Mouse (Mus musculus) embryonic facial prominence, embryonic 14.5 days (tissue): Measurements from ENCODE around the gene Shc1. TPM values are rescaled to one million over a fixed set of nuclear protein-coding genes. Genes with fewer than 3 reads are reported as not detected.

Source experiments
- ATAC-seq: fragments of 200-750 bp; cut with Nextera tagmentation; 2 replicates; pipeline ENCODE4 v1.8.0; 2017; ENCODE audit warnings: low read depth, moderate number of reproducible peaks, moderate TSS enrichment
- DNase-seq: peaks from one replicate; pipeline ENCODE4 v3.0.0-alpha.2; 2015; ENCODE audit warnings: low spot score
- H3K27ac ChIP-seq: fragments of 300-500 bp; sonication (generic); replicated peaks from 2 replicates; pipeline ENCODE4 v1.5.1; 2014; ENCODE audit warnings: low read depth, mild to moderate bottlenecking, low read length, moderate library complexity
- H3K27me3 ChIP-seq: fragments of 300-500 bp; sonication (generic); replicated peaks from 2 replicates; pipeline ENCODE4 v1.6.1; 2014; ENCODE audit warnings: low read length; ENCODE audit not compliant: control insufficient read depth, insufficient read depth
- H3K36me3 ChIP-seq: fragments of 300-500 bp; sonication (generic); 2 replicates; pipeline ENCODE4 v1.6.1; 2014; ENCODE audit warnings: low read length, mixed read lengths; ENCODE audit not compliant: control insufficient read depth, insufficient read depth
- H3K4me1 ChIP-seq: fragments of 300-500 bp; sonication (generic); 2 replicates; pipeline ENCODE4 v1.6.1; 2014; ENCODE audit warnings: antibody characterized with exemption, low read length; ENCODE audit not compliant: control insufficient read depth, insufficient read depth
- H3K4me2 ChIP-seq: fragments of 300-500 bp; sonication (generic); 2 replicates; pipeline ENCODE4 v1.6.1; 2014; ENCODE audit warnings: low read depth, mild to moderate bottlenecking, low read length, moderate library complexity, mixed read lengths
- H3K4me3 ChIP-seq: fragments of 300-500 bp; sonication (generic); 2 replicates; pipeline ENCODE4 v1.5.1; 2014; ENCODE audit warnings: low read depth, mild to moderate bottlenecking, low read length
- H3K9ac ChIP-seq: fragments of 300-500 bp; sonication (generic); 2 replicates; pipeline ENCODE4 v1.6.1; 2014; ENCODE audit warnings: low read depth, mild to moderate bottlenecking, low read length, moderate library complexity, mixed read lengths
- H3K9me3 ChIP-seq: fragments of 300-500 bp; sonication (generic); 2 replicates; pipeline ENCODE4 v1.6.1; 2016; ENCODE audit warnings: low read length; ENCODE audit not compliant: control insufficient read depth
- WGBS: fragments of 180-500 bp; shearing (Covaris S2); extraction: QIAGEN DNeasy Blood & Tissue Kit; methylation state at CpG from one replicate; pipeline ENCODE4 v1.1.7; 2014; 5-methylcytosine and 5-hydroxymethylcytosine counted together
- polyA plus RNA-seq: library from polyadenylated mRNA; unstranded; fragments of >200 nt; fragmentation: Nextera tagmentation; extraction: Ambion mirVana; gene quantifications from 2 replicates; pipeline ENCODE4 v1.2.1, GENCODE M21; 2014

Shc1 gene
- polyA plus RNA-seq, 1 experiment from 2014 or later: 75.2 TPM

DNA sequence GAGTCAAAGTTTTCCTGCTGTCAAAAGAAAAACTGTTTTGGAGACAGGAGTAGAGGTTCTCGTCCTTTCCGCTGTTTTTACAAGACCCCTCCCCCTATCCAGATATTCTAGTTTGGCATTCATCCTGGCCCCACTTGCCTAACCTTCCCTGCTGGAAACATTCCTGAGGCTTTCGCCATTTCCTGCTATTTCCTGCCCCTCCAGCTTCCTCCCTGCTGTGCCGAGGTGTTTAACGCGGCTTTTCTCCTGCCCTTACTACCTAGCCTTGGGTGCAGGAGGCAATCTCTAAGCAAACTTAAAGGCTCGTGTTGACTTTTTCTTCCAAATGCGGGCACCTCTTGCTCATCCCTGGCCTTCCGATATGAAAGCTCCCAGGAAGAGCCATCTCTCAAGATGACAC is 1.3 kb downstream of the Shc1 start:
- peak overlapping the region; percentile 98 for H3K27ac ChIP-seq

DNA sequence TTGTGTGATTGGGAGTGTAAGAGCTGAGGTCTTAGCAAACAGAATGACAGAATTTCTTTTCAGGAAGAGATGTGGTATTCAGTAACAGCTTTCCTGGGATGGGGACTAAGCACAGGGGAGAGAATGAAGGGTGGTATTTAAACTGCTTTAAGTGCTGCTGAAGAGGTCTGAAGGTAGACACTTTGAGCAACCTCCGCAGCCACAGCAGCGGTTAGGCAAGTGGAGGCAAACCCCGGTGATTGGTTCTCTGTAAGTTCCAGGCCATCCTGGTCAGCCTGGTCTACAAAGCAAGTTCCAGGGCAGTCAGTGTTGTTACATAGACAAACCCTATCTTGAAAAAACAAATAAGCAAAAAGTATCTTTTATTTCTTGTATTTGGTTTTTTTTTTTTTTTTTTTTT is 1.7 kb downstream of the Shc1 start:
- Histone ChIP-seq H3K36me3 (peaks cover 30% of the 10 kb centered on the region), H3K27me3 (no peaks in the 10 kb centered on the region)
- 13% methylated on average over 3 of the region's 3 CpGs for WGBS

More for the DNA sequence above, 1.3 kb downstream of the Shc1 start:
- WGBS: 2% methylated on average over 9 of the region's 9 CpGs
- Histone ChIP-seq H3K4me2 (peak overlapping the region; percentile 88), H3K4me3 (peak overlapping the region; percentile 55), H3K27me3 (no peaks in the 10 kb centered on the region), H3K9ac (peak overlapping the region; percentile 67), H3K36me3 (peaks cover 30% of the 10 kb centered on the region), H3K4me1 (peaks cover 33% of the 10 kb centered on the region), H3K9me3 (no peaks in the 10 kb centered on the region)
- no peak for ATAC-seq
- DNase-seq: peak; percentile 87

DNA sequence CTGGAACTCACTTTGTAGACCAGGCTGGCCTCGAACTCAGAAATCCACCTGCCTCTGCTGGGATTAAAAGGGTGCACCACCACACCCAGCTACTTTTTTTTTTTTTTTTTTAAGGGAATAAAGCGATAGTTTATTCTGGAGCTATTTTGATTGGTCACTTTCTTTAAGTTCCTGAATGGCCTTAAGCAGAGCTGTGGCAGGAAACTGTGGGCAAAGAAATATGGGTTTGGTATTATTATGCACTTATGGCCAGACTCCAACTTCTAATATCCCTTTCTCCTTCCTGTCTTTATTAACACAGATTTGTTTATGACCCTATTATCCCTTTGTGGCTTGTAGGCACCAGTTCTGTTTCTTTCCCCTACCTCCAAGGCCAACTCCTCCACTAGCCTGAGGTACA is 2.2 kb downstream of the Shc1 start:
- peak overlapping the region; percentile 78; the same call in 1 of the 2 replicates for H3K9ac ChIP-seq
- H3K4me1 ChIP-seq: peaks cover 33% of the 10 kb centered on the region
- ATAC-seq (no peak), DNase-seq (no peak)
- H3K27me3 ChIP-seq: no peaks in the 10 kb centered on the region
- H3K27ac ChIP-seq: peak overlapping the region; percentile 98
- H3K9me3 ChIP-seq: no peaks in the 10 kb centered on the region
- peak overlapping the region; percentile 55 for H3K4me3 ChIP-seq
- peak overlapping the region; percentile 88 for H3K4me2 ChIP-seq
- 59% methylated on average over 2 of the region's 2 CpGs for WGBS
- peaks cover 31% of the 10 kb centered on the region for H3K36me3 ChIP-seq

More for the DNA sequence above, 1.7 kb downstream of the Shc1 start:
- H3K4me3 ChIP-seq: peak overlapping the region; percentile 55
- ATAC-seq (no peak), DNase-seq (no peak)
- peak overlapping the region; percentile 98 for H3K27ac ChIP-seq
- peaks cover 33% of the 10 kb centered on the region for H3K4me1 ChIP-seq
- no peaks in the 10 kb centered on the region for H3K9me3 ChIP-seq
- H3K9ac ChIP-seq: peak overlapping the region; percentile 67
- H3K4me2 ChIP-seq: peak overlapping the region; percentile 88

DNA sequence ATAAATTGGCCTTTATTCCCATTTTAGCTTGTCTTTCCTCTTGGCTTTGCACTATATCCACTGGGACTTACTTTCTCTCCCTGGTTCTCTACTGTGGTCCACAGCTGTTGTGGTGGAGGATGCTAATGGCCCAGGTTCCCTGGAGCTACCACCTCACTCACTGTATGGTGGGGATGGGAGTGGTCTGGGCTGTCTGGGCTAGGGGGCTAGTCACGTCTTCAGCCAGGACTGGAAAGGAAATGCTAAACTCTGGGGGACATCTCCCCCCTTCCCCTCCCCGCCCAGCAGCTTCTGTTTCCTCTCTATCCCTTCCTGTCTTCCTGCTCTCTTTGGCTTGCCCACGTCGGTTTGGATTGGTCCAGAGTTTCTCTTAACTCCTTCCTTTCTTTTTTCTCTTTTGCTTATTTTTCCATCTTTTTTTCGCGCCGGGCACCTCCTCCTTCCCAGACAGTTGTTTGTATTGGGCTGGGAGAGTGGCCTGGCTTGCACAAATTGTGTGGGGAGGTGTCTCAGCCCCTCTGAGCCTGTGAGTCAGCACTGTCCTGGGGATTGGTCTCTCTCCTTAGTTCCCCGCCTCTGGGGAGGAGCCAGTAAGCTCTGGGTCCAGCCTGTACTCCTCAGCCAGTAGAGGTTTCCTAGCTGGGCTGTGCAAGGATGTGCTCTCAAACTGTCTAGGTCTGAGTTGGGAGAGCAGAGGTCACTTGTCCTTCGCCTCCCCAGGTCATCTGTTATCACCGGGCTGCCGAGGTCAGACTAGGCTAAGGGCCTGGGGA is 2.9 kb downstream of the Shc1 start:
- DNase-seq: peak; percentile 96
- peak overlapping the region; percentile 54 for H3K4me3 ChIP-seq
- H3K4me1 ChIP-seq: peaks cover 33% of the 10 kb centered on the region
- no peaks in the 10 kb centered on the region for H3K27me3 ChIP-seq
- H3K27ac ChIP-seq: peak overlapping the region; percentile 98
- no peaks in the 10 kb centered on the region for H3K9me3 ChIP-seq
- peaks cover 31% of the 10 kb centered on the region for H3K36me3 ChIP-seq
- ATAC-seq: peak; percentile 75
- peak overlapping the region; percentile 88 for H3K4me2 ChIP-seq
- peak overlapping the region; percentile 78 for H3K9ac ChIP-seq
- WGBS: under 1% methylated on average over 9 of the region's 11 CpGs

DNA sequence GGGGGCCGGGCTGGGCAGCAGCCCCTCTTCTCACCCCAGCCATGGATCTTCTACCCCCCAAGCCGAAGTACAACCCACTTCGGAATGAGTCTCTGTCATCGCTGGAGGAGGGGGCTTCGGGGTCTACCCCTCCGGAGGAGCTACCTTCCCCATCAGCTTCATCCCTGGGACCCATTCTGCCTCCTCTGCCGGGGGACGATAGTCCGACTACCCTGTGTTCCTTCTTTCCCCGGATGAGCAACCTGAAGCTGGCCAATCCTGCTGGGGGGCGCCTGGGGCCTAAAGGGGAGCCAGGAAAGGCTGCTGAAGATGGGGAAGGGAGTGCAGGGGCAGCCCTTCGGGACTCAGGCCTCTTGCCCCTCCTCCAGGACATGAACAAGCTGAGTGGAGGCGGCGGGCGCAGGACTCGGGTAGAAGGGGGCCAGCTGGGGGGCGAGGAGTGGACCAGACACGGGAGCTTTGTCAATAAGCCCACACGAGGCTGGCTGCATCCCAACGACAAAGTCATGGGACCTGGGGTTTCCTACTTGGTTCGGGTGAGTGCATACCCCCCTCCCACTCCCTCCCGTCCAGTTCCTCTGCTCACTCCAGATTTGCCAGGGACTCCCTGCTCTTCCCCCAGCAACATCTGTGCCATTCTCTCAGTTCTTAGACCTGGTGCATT is 3.7 kb downstream of the Shc1 start:
- WGBS: 2% methylated on average over 11 of the region's 22 CpGs
- ATAC-seq (no peak), DNase-seq (peak; percentile 63)

DNA sequence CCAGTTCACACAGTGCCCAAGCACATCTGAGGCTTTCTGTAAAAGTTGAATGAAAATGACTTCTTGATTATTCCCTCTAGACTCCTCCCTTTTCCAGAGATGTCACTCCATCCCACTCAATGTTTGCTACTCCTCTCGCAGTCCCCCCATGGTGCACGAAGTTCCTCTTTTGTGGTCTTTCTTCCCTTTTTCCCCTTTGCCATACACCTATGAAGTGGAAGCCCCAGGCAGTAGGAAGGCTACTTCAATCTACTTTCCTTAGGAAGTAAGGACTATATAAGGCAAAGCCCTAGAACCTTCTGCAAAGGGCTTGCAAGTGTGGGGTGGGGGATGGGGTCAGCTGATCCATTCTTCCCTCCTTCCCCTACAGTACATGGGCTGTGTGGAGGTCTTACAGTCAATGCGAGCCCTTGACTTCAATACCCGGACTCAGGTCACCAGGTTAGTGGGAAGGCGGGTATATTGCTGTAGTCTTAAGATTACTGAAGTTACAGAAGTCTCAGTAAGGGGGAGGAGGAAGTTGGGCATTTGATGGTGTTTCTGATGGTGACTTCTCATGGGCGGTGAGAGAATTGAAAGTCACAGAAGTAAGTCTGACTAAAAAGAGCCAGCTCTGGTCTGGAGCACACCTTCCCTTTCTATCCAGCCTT is 4.4 kb downstream of the Shc1 start:
- peak overlapping the region; percentile 88 for H3K4me2 ChIP-seq
- peak overlapping the region; percentile 78 for H3K9ac ChIP-seq
- H3K4me1 ChIP-seq: peaks cover 26% of the 10 kb centered on the region
- H3K27me3 ChIP-seq: no peaks in the 10 kb centered on the region
- ATAC-seq (no peak), DNase-seq (no peak)
- no peaks in the 10 kb centered on the region for H3K9me3 ChIP-seq
- H3K27ac ChIP-seq: no peak overlapping the region; the same call in 1 of the 2 replicates
- H3K4me3 ChIP-seq: peak overlapping the region; percentile 54
- peaks cover 43% of the 10 kb centered on the region for H3K36me3 ChIP-seq
- 69% methylated on average over 6 of the region's 6 CpGs for WGBS

More for the DNA sequence above, 3.7 kb downstream of the Shc1 start:
- H3K27ac ChIP-seq: peak overlapping the region; percentile 98
- no peaks in the 10 kb centered on the region for H3K27me3 ChIP-seq
- H3K9me3 ChIP-seq: no peaks in the 10 kb centered on the region
- H3K4me1 ChIP-seq: peaks cover 27% of the 10 kb centered on the region
- H3K4me3 ChIP-seq: peak overlapping the region; percentile 54
- peak overlapping the region; percentile 78 for H3K9ac ChIP-seq
- H3K36me3 ChIP-seq: peaks cover 36% of the 10 kb centered on the region
- H3K4me2 ChIP-seq: peak overlapping the region; percentile 88

DNA sequence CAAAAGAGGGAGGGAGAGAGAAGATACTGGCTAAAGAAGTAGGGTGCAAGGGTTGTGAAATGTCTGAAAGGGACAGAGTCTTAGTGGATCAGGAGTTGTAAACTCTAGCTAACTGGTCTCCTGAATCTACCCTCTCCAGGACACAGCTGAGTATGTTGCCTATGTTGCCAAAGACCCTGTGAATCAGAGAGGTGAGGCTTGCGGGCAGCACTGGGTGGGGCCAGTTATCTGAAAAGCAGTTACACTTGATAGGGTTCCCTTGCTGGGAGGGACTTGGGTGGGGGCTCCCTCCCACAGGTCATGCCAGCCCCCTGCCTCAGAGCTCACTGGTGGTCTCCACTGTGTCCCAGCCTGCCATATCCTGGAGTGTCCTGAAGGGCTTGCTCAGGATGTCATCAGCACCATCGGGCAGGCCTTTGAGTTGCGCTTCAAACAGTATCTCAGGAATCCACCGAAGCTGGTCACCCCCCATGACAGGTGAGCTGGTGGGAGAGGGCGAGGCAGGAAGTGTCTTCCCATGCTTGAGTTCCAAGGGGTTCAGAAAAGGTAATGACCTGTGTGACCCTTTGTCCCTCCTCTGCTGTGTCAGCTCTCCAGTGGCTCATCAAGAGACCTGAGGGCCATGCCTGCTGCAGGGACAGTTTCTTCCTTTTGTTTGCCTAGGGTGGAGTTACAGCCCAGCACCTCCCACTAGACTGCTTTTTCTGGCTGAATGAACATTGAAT is 6.3 kb downstream of the Shc1 start:
- H3K4me2 ChIP-seq: no peak overlapping the region
- H3K9ac ChIP-seq: no peak overlapping the region
- peaks cover 26% of the 10 kb centered on the region for H3K4me1 ChIP-seq
- WGBS: 88% methylated on average over 4 of the region's 5 CpGs
- H3K9me3 ChIP-seq: no peaks in the 10 kb centered on the region
- H3K27ac ChIP-seq: no peak overlapping the region
- no peak overlapping the region for H3K4me3 ChIP-seq
- no peaks in the 10 kb centered on the region for H3K27me3 ChIP-seq
- no peak for ATAC-seq
- DNase-seq: no peak
- peaks cover 49% of the 10 kb centered on the region for H3K36me3 ChIP-seq

DNA sequence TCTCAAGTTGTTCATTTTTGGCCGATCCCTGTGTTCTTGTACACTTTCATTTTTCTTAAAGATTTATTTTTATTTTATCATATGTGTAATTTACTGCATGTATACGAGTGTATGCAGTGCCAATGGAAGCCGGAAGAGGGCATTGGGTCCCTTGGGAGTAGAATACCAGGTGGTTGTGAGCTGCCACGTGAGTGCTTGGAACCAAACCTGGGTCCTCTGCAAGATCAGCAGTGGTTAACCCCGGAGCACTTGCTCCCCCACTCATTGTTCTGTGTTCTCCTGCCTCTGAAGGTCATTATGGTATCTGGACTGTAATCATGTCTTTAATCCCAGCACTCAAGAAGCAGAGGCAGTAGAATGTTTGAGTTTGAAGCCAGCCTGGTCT is 6.9 kb downstream of the Shc1 start:
- no peak overlapping the region for H3K4me3 ChIP-seq
- peaks cover 49% of the 10 kb centered on the region for H3K36me3 ChIP-seq
- WGBS: 87% methylated on average over 5 of the region's 5 CpGs
- no peak for ATAC-seq
- H3K9ac ChIP-seq: no peak overlapping the region
- no peaks in the 10 kb centered on the region for H3K9me3 ChIP-seq
- no peak overlapping the region for H3K4me2 ChIP-seq
- no peaks in the 10 kb centered on the region for H3K27me3 ChIP-seq
- peaks cover 20% of the 10 kb centered on the region for H3K4me1 ChIP-seq
- H3K27ac ChIP-seq: no peak overlapping the region
- DNase-seq: no peak
